Mouse (Mus musculus): ENCODE measurements at regions not wholly inside any gene's neighbourhood (a gene's known extent, or its start where the extent isn't known, plus 50 kb on each side); places are given as distances from the start of the nearest gene placed in this dataset.

- Histone ChIP-seq H3K36me3 (ENCODE audit: control insufficient read depth, insufficient read depth) (no peaks in the 10 kb centered on the region), H3K4me3 (ENCODE audit: low read length) (no peak overlapping the region), H3K9ac (ENCODE audit: low read length) (peak overlapping the region; percentile 25; the same call in 1 of the 2 replicates), H3K27ac (ENCODE audit: low read length) (peak overlapping the region; percentile 3; the same call in 1 of the 2 replicates), H3K4me2 (ENCODE audit: low read depth, low read length) (peak overlapping the region; percentile 51), H3K4me1 (ENCODE audit: control insufficient read depth, insufficient read depth, low read length) (peaks cover 4% of the 10 kb centered on the region; the same call in 1 of the 2 replicates), H3K27me3 (ENCODE audit: control insufficient read depth, insufficient read depth, low read length) (no peaks in the 10 kb centered on the region), H3K9me3 (replicated peaks; ENCODE audit: control insufficient read depth, low read length) (no peaks in the 10 kb centered on the region)
- ATAC-seq (replicated peaks; ENCODE audit: extremely low read depth, insufficient read depth, low FRiP score): peak; percentile 86
- 8% methylated on average over 8 of the region's 8 CpGs for WGBS
Observed at GRCm38 (mm10) chr10:30980279-30980968, 137.8 kb upstream of the Hey2 start.

GRCm38 (mm10) chr10:30979766-30980165 is 137.2 kb upstream of the Hey2 start:
- Histone ChIP-seq H3K4me1 (ENCODE audit: control insufficient read depth, insufficient read depth, low read length) (peaks cover 4% of the 10 kb centered on the region; the same call in 1 of the 2 replicates), H3K9ac (ENCODE audit: low read length) (no peak overlapping the region), H3K4me2 (ENCODE audit: low read depth, low read length) (peak overlapping the region; percentile 51), H3K27me3 (ENCODE audit: control insufficient read depth, insufficient read depth, low read length) (no peaks in the 10 kb centered on the region), H3K36me3 (ENCODE audit: control insufficient read depth, insufficient read depth) (no peaks in the 10 kb centered on the region), H3K9me3 (replicated peaks; ENCODE audit: control insufficient read depth, low read length) (no peaks in the 10 kb centered on the region), H3K4me3 (ENCODE audit: low read length) (no peak overlapping the region), H3K27ac (ENCODE audit: low read length) (peak overlapping the region; percentile 3; the same call in 1 of the 2 replicates)
- 21% methylated on average over 3 of the region's 3 CpGs for whole genome bisulfite sequencing
- no peak for ATAC-seq (replicated peaks; ENCODE audit: extremely low read depth, insufficient read depth, low FRiP score)

- H3K4me3 ChIP-seq (ENCODE audit: low read length): no peak overlapping the region
- H3K4me1 ChIP-seq (ENCODE audit: control insufficient read depth, insufficient read depth, low read length): no peaks in the 10 kb centered on the region
- no peaks in the 10 kb centered on the region for H3K27me3 ChIP-seq (ENCODE audit: control insufficient read depth, insufficient read depth, low read length)
- H3K27ac ChIP-seq (ENCODE audit: low read length): no peak overlapping the region
- H3K36me3 ChIP-seq (ENCODE audit: control insufficient read depth, insufficient read depth): no peaks in the 10 kb centered on the region
- WGBS: 94% methylated on average over 1 of the region's 1 CpGs
- no peaks in the 10 kb centered on the region for H3K9me3 ChIP-seq (replicated peaks; ENCODE audit: control insufficient read depth, low read length)
- H3K4me2 ChIP-seq (ENCODE audit: low read depth, low read length): no peak overlapping the region
- H3K9ac ChIP-seq (ENCODE audit: low read length): no peak overlapping the region
- ATAC-seq (replicated peaks; ENCODE audit: extremely low read depth, insufficient read depth, low FRiP score): no peak
Observed at GRCm38 (mm10) chr10:30966176-30966575, 123.6 kb upstream of the Hey2 start.

- Histone ChIP-seq H3K36me3 (ENCODE audit: control insufficient read depth, insufficient read depth) (no peaks in the 10 kb centered on the region), H3K4me1 (ENCODE audit: control insufficient read depth, insufficient read depth, low read length) (peaks cover 10% of the 10 kb centered on the region), H3K4me2 (ENCODE audit: low read depth, low read length) (no peak overlapping the region), H3K4me3 (ENCODE audit: low read length) (no peak overlapping the region), H3K27ac (ENCODE audit: low read length) (peak overlapping the region; percentile 22), H3K9me3 (replicated peaks; ENCODE audit: control insufficient read depth, low read length) (no peaks in the 10 kb centered on the region), H3K27me3 (ENCODE audit: control insufficient read depth, insufficient read depth, low read length) (no peaks in the 10 kb centered on the region), H3K9ac (ENCODE audit: low read length) (no peak overlapping the region)
- WGBS: 31% methylated on average over 3 of the region's 3 CpGs
- peak; percentile 60; the same call in 1 of the 2 replicates for ATAC-seq (replicated peaks; ENCODE audit: extremely low read depth, insufficient read depth, low FRiP score)
Observed at GRCm38 (mm10) chr10:30953825-30954224, 111.2 kb upstream of the Hey2 start.

- Histone ChIP-seq H3K27ac (ENCODE audit: low read length) (no peak overlapping the region), H3K9me3 (replicated peaks; ENCODE audit: control insufficient read depth, low read length) (no peaks in the 10 kb centered on the region), H3K4me3 (ENCODE audit: low read length) (no peak overlapping the region), H3K4me1 (ENCODE audit: control insufficient read depth, insufficient read depth, low read length) (peaks cover 10% of the 10 kb centered on the region), H3K9ac (ENCODE audit: low read length) (no peak overlapping the region), H3K27me3 (ENCODE audit: control insufficient read depth, insufficient read depth, low read length) (no peaks in the 10 kb centered on the region), H3K36me3 (ENCODE audit: control insufficient read depth, insufficient read depth) (no peaks in the 10 kb centered on the region), H3K4me2 (ENCODE audit: low read depth, low read length) (no peak overlapping the region)
- no peak for ATAC-seq (replicated peaks; ENCODE audit: extremely low read depth, insufficient read depth, low FRiP score)
- 64% methylated on average over 2 of the region's 2 CpGs for WGBS
Observed at GRCm38 (mm10) chr10:30952410-30952809, 109.8 kb upstream of the Hey2 start.

- Histone ChIP-seq H3K36me3 (ENCODE audit: control insufficient read depth, insufficient read depth) (no peaks in the 10 kb centered on the region), H3K4me3 (ENCODE audit: low read length) (no peak overlapping the region), H3K4me2 (ENCODE audit: low read depth, low read length) (no peak overlapping the region), H3K27ac (ENCODE audit: low read length) (no peak overlapping the region), H3K9me3 (replicated peaks; ENCODE audit: control insufficient read depth, low read length) (no peaks in the 10 kb centered on the region), H3K4me1 (ENCODE audit: control insufficient read depth, insufficient read depth, low read length) (no peaks in the 10 kb centered on the region), H3K27me3 (ENCODE audit: control insufficient read depth, insufficient read depth, low read length) (no peaks in the 10 kb centered on the region), H3K9ac (ENCODE audit: low read length) (no peak overlapping the region)
- WGBS: 85% methylated on average over 4 of the region's 4 CpGs
- no peak for ATAC-seq (replicated peaks; ENCODE audit: extremely low read depth, insufficient read depth, low FRiP score)
Observed at GRCm38 (mm10) chr10:30946601-30947000, 104.0 kb upstream of the Hey2 start.

GRCm38 (mm10) chr10:30918322-30918988 is 75.9 kb upstream of the Hey2 start:
- no peak overlapping the region for H3K27ac ChIP-seq (ENCODE audit: low read length)
- ATAC-seq (replicated peaks; ENCODE audit: extremely low read depth, insufficient read depth, low FRiP score): no peak
- 66% methylated on average over 3 of the region's 3 CpGs for WGBS
- no peaks in the 10 kb centered on the region for H3K27me3 ChIP-seq (ENCODE audit: control insufficient read depth, insufficient read depth, low read length)
- H3K36me3 ChIP-seq (ENCODE audit: control insufficient read depth, insufficient read depth): no peaks in the 10 kb centered on the region
- H3K4me3 ChIP-seq (ENCODE audit: low read length): no peak overlapping the region
- no peak overlapping the region for H3K9ac ChIP-seq (ENCODE audit: low read length)
- H3K4me1 ChIP-seq (ENCODE audit: control insufficient read depth, insufficient read depth, low read length): no peaks in the 10 kb centered on the region
- no peaks in the 10 kb centered on the region for H3K9me3 ChIP-seq (replicated peaks; ENCODE audit: control insufficient read depth, low read length)
- no peak overlapping the region for H3K4me2 ChIP-seq (ENCODE audit: low read depth, low read length)

GRCm38 (mm10) chr10:30893771-30894170 is 51.2 kb upstream of the Hey2 start:
- WGBS: 19% methylated on average over 3 of the region's 3 CpGs

More at GRCm38 (mm10) chr10:30893771-30894170, 51.2 kb upstream of the Hey2 start:
- Histone ChIP-seq H3K36me3 (ENCODE audit: control insufficient read depth, insufficient read depth) (no peaks in the 10 kb centered on the region), H3K4me2 (ENCODE audit: low read depth, low read length) (no peak overlapping the region), H3K4me1 (ENCODE audit: control insufficient read depth, insufficient read depth, low read length) (no peaks in the 10 kb centered on the region; the same call in 1 of the 2 replicates), H3K27ac (ENCODE audit: low read length) (no peak overlapping the region), H3K4me3 (ENCODE audit: low read length) (no peak overlapping the region), H3K27me3 (ENCODE audit: control insufficient read depth, insufficient read depth, low read length) (no peaks in the 10 kb centered on the region), H3K9me3 (replicated peaks; ENCODE audit: control insufficient read depth, low read length) (no peaks in the 10 kb centered on the region), H3K9ac (ENCODE audit: low read length) (no peak overlapping the region)
- ATAC-seq (replicated peaks; ENCODE audit: extremely low read depth, insufficient read depth, low FRiP score): no peak
